Mouse (Mus musculus) ES-E14 (cell line): ENCODE measurements around the gene Lilr4b. TPM values are rescaled to one million over a fixed set of nuclear protein-coding genes. Genes with fewer than 3 reads are reported as not detected.

Experiments
- DNase-seq: peaks from one replicate; pipeline ENCODE4 v3.0.0-alpha.2; 2013; ENCODE audit warnings: low read depth, low spot score
- H3K27ac ChIP-seq: 2 replicates; pipeline ENCODE4 v1.5.1; 2012; ENCODE audit warnings: low read depth, mild to moderate bottlenecking, low read length, moderate library complexity, mixed read lengths; ENCODE audit not compliant: poor library complexity, insufficient read depth, severe bottlenecking
- H3K36me3 ChIP-seq: 2 replicates; pipeline ENCODE4 v1.6.1; 2012; ENCODE audit warnings: mild to moderate bottlenecking, low read length, moderate library complexity, mixed read lengths; ENCODE audit not compliant: control insufficient read depth, poor library complexity, insufficient read depth, severe bottlenecking
- H3K4me1 ChIP-seq, 2 experiments: fragments of 150-350 bp in 1 of 2; sonication (generic) in 1 of 2; 2 replicates each; pipeline ENCODE4 v1.6.1; 2012; ENCODE audit warnings: low read length in 2 of 2, mild to moderate bottlenecking in 1 of 2, mixed read lengths in 1 of 2; ENCODE audit not compliant: control insufficient read depth in 2 of 2, insufficient read depth in 2 of 2, poor library complexity in 1 of 2
- H3K4me3 ChIP-seq, 2 experiments: fragments of 150-350 bp in 1 of 2; sonication (generic) in 1 of 2; 2 replicates each; pipeline ENCODE4 v1.5.1; 2012; ENCODE audit warnings: low read length in 2 of 2, low read depth in 1 of 2, mild to moderate bottlenecking in 1 of 2, mixed read lengths in 1 of 2; ENCODE audit not compliant: insufficient read depth in 1 of 2, poor library complexity in 1 of 2, severe bottlenecking in 1 of 2
- H3K9ac ChIP-seq: 2 replicates; pipeline ENCODE4 v1.6.1; 2012; ENCODE audit warnings: low read depth, mild to moderate bottlenecking, low read length, mixed read lengths; ENCODE audit not compliant: poor library complexity, insufficient read depth, severe bottlenecking
- H3K9me3 ChIP-seq: fragments of 150-350 bp; sonication (generic); 2 replicates; pipeline ENCODE4 v1.6.1; 2012; ENCODE audit warnings: low read depth, mild to moderate bottlenecking, low read length; ENCODE audit not compliant: control insufficient read depth, insufficient read depth
- CHD2 ChIP-seq: IDR thresholded peaks from 2 replicates; pipeline ENCODE4 v1.6.1; 2014; ENCODE audit warnings: mild to moderate bottlenecking, low read depth, low read length, inconsistent platforms
- HCFC1 ChIP-seq: IDR thresholded peaks from 2 replicates; pipeline ENCODE4 v1.6.1; 2012; ENCODE audit warnings: low read length, inconsistent platforms, borderline replicate concordance; ENCODE audit not compliant: insufficient read depth
- MAFK ChIP-seq: IDR thresholded peaks from 2 replicates; pipeline ENCODE4 v1.6.1; 2014; ENCODE audit warnings: mild to moderate bottlenecking, low read depth, low read length, inconsistent platforms; ENCODE audit not compliant: insufficient read depth
- ZC3H11A ChIP-seq: IDR thresholded peaks from 2 replicates; pipeline ENCODE4 v1.6.1; 2012; ENCODE audit warnings: low read depth, mild to moderate bottlenecking, inconsistent platforms, low read length, borderline replicate concordance
- ZNF384 ChIP-seq: IDR thresholded peaks from 2 replicates; pipeline ENCODE4 v1.6.1; 2012; ENCODE audit warnings: low read depth, low read length, inconsistent platforms
- in situ Hi-C, 2 experiments: fragments of 600-800 bp; cut with MboI; formaldehyde crosslinking; loops; one replicate each; pipeline ENCODE4 v1.15.1; 2025; ENCODE audit warnings: low sequenced_read_pairs in 2 of 2, inconsistent platforms in 1 of 2; ENCODE audit not compliant: unreplicated experiment in 2 of 2
- total RNA-seq: library from RNA; depleted of rRNA; stranded (reverse); fragments of 300-350 nt; gene quantifications from 2 replicates; pipeline ENCODE4 v1.2.3, GENCODE M21; 2012; rRNA removed

Lilr4b gene
- total RNA-seq, 1 experiment = 0.22 TPM

DNA sequence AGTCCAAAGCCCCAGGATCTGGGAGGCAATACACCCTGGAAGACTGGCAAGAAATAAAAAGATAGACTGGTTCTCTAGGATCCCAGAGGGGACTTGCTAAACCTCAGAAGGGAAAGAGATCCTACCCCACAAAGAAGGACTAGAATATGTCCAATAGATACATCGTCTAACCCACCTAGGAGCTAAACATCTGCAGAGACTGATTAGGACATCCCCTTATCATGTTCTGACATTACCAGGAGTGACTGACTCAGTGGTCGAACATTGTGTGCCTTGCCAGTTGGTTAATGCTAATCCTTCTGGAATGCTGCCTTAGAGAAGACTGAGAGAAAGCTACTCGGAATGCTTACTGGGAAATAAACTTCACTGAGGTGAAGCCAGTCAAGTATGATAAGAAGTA, 49.1 kb downstream of the Lilr4b start:
- TF ChIP-seq HCFC1 (no peak), CHD2 (no peak), ZC3H11A (no peak), ZNF384 (no peak), MAFK (no peak)
- Histone ChIP-seq H3K9ac (no peak overlapping the region), H3K4me3 (no peak overlapping the region), H3K9me3 (no peaks in the 10 kb centered on the region), H3K27ac (no peak overlapping the region), H3K4me1 (no peaks in the 10 kb centered on the region), H3K36me3 (no peaks in the 10 kb centered on the region)
- in situ Hi-C loops = no loop called here
- no peak for DNase-seq

DNA sequence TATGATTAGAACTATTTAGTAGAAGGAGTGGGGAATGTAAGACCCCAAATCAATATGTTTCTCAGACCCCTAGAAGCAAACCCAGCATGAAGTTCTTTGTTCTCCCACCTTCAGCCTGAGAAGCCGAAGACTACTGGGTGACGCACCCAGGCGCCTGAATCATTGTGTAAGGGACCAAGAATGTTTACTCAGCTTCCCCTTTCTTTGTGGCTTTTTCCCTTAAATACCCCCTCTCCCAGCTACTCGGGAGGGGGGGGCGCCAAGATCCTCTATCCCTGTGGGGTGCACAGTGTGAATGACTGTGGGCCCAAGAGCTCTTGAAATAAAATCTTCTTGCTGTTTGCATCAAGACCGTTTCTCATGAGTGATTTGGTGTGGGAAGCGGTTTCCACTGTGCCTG, 50.4 kb downstream of the Lilr4b start:
- DNase-seq = no peak
- H3K9me3 ChIP-seq = no peaks in the 10 kb centered on the region
- in situ Hi-C loops = no loop called here
- no peak overlapping the region for H3K27ac ChIP-seq
- TF ChIP-seq ZC3H11A (no peak), ZNF384 (no peak), CHD2 (no peak), HCFC1 (no peak), MAFK (no peak)
- no peak overlapping the region for H3K4me3 ChIP-seq
- H3K9ac ChIP-seq = no peak overlapping the region
- H3K4me1 ChIP-seq = no peaks in the 10 kb centered on the region
- H3K36me3 ChIP-seq = no peaks in the 10 kb centered on the region

Other genes starting within 250 kb of the Lilr4b start
- gene Gm49339, start within 50 bp of the Lilr4b start, total RNA-seq = not detected in 2 replicates
- gene Lilrb4a, start 10.3 kb downstream of the Lilr4b start, total RNA-seq = not detected in 2 replicates
- gene Fam162b, start 109.9 kb downstream of the Lilr4b start, total RNA-seq = not detected in 2 replicates
- gene Gprc6a, start 150.8 kb downstream of the Lilr4b start, total RNA-seq = not detected in 2 replicates
- gene Rfx6, start 197.1 kb downstream of the Lilr4b start, total RNA-seq = 0.11 TPM in 1 of 2 replicates, not detected in the other